13 mouse cellular contexts compared by ENCODE assay signal in genomic region chrX:99241684-99242118, GRCm38 (mm10).
A peak's percentile ranks its signal among the peaks of the same experiment; 100 is the strongest.
DNase-seq lines count a peak whose midpoint lies in the region; ATAC-seq and TF ChIP-seq lines count a peak whose summit lies in the region.
"Had no signal": no experiment of that assay in that cellular context is flagged by ENCODE, and none has a peak within 500 bp of the region (broad histone marks: within the 10 kb centered on the region; RNA-seq: fewer than 3 reads in every experiment).

No protein-coding gene starts in this region.

- peaks cover 2% of the 10 kb centered on the region; the same call in 1 of the 2 replicates for H3K27me3 ChIP-seq in kidney, embryonic 14.5 days (ENCODE audit: control insufficient read depth, insufficient read depth, low read length)
- H3K27me3 ChIP-seq in kidney, embryonic 16.5 days (ENCODE audit: insufficient read depth, low read length): peaks cover 25% of the 10 kb centered on the region
- H3K27me3 ChIP-seq in midbrain, postnatal 0 days (ENCODE audit: insufficient read depth, low read length): no peaks in the 10 kb centered on the region; the same call in 1 of the 2 replicates

- DNase-seq in adrenal gland, postnatal 36 days: peak; percentile 6 to 25
- no peak for DNase-seq in adrenal gland, adult 18-20 months (ENCODE audit: low spot score in 2 of 2)
- no peak for DNase-seq in kidney, adult 11 months
- DNase-seq in cerebellum, adult 18-20 months: no peak
- no peak for DNase-seq in midbrain, postnatal 0 days (ENCODE audit: low spot score)
- DNase-seq: adrenal gland, adult 8-10 months; cerebellum, adult 2 months; thymus, postnatal 25 days had no signal

- H3K9ac ChIP-seq in kidney, embryonic 14.5 days (ENCODE audit: low read depth, low read length): no peak overlapping the region
- H3K9ac ChIP-seq in kidney, embryonic 16.5 days (replicated peaks; ENCODE audit: low read length): no peak overlapping the region
- H3K9ac ChIP-seq in midbrain, postnatal 0 days (replicated peaks; ENCODE audit: low read length, poor library complexity, severe bottlenecking): no peak overlapping the region

- H3K4me2 ChIP-seq in kidney, embryonic 14.5 days (replicated peaks; ENCODE audit: low read depth, low read length): no peak overlapping the region
- no peak overlapping the region for H3K4me2 ChIP-seq in kidney, embryonic 16.5 days (replicated peaks; ENCODE audit: low read depth, low read length)
- no peak overlapping the region for H3K4me2 ChIP-seq in midbrain, postnatal 0 days (ENCODE audit: low read depth, low read length, poor library complexity, severe bottlenecking)

- peak; percentile 68 for ATAC-seq in kidney, embryonic 14.5 days (ENCODE audit: low FRiP score, low TSS enrichment)
- ATAC-seq in kidney, embryonic 16.5 days (ENCODE audit: low FRiP score, low TSS enrichment): peak; percentile 72
- ATAC-seq in megakaryocyte progenitor cell, adult 5-6 weeks (replicated peaks; ENCODE audit: poor library complexity): peak; percentile 34; the same call in 1 of the 2 replicates
- no peak for ATAC-seq in midbrain, postnatal 0 days (ENCODE audit: low FRiP score)
- ATAC-seq: midbrain, embryonic 16.5 days had no signal

- H3K4me3 ChIP-seq in kidney, embryonic 14.5 days (ENCODE audit: low read length): no peak overlapping the region
- no peak overlapping the region for H3K4me3 ChIP-seq in kidney, embryonic 16.5 days (ENCODE audit: low read length)
- H3K4me3 ChIP-seq in midbrain, postnatal 0 days (ENCODE audit: low read depth, low read length): no peak overlapping the region
- H3K4me3 ChIP-seq: hindbrain, embryonic 10.5 days had no signal

- TF ChIP-seq CTCF in midbrain, postnatal 0 days (IDR thresholded peaks at IDR 0.05): no peak

- 46% methylated on average over 5 of the region's 5 CpGs for WGBS in kidney, embryonic 14.5 days
- WGBS in kidney, embryonic 16.5 days: 47% methylated on average over 5 of the region's 5 CpGs
- 61% methylated on average over 5 of the region's 5 CpGs for WGBS in midbrain, postnatal 0 days

- no peaks in the 10 kb centered on the region for H3K36me3 ChIP-seq in kidney, embryonic 14.5 days (ENCODE audit: control insufficient read depth, insufficient read depth, low read length)
- no peaks in the 10 kb centered on the region for H3K36me3 ChIP-seq in kidney, embryonic 16.5 days (ENCODE audit: insufficient read depth, low read length)
- H3K36me3 ChIP-seq in midbrain, postnatal 0 days (ENCODE audit: insufficient read depth, low read length): no peaks in the 10 kb centered on the region
- H3K36me3 ChIP-seq: hindbrain, embryonic 10.5 days had no signal

- no peaks in the 10 kb centered on the region for H3K4me1 ChIP-seq in kidney, embryonic 14.5 days (ENCODE audit: control insufficient read depth, insufficient read depth, low read length)
- H3K4me1 ChIP-seq in kidney, embryonic 16.5 days (ENCODE audit: insufficient read depth, low read length): 0 out of 2 replicates have a peak, but pooled peaks cover 2% of the 10 kb centered on the region
- H3K4me1 ChIP-seq in midbrain, postnatal 0 days (ENCODE audit: insufficient read depth, low read length): no peaks in the 10 kb centered on the region

- H3K27ac ChIP-seq in kidney, embryonic 14.5 days (ENCODE audit: low read depth, low read length): no peak overlapping the region
- peak overlapping the region; percentile 70; the same call in 1 of the 2 replicates for H3K27ac ChIP-seq in kidney, embryonic 16.5 days (ENCODE audit: low read length)
- no peak overlapping the region for H3K27ac ChIP-seq in midbrain, postnatal 0 days (ENCODE audit: low read depth, low read length)
- H3K27ac ChIP-seq: hindbrain, embryonic 10.5 days had no signal

- H3K9me3 ChIP-seq in kidney, embryonic 14.5 days (ENCODE audit: control insufficient read depth, low read length): no peaks in the 10 kb centered on the region
- no peaks in the 10 kb centered on the region for H3K9me3 ChIP-seq in kidney, embryonic 16.5 days (ENCODE audit: low read length)
- H3K9me3 ChIP-seq in midbrain, postnatal 0 days (ENCODE audit: low read length): no peaks in the 10 kb centered on the region
- H3K9me3 ChIP-seq: hindbrain, embryonic 10.5 days had no signal

Comparison
In these comparisons a context has a peak if more than half of its experiments do, and no peak if none do; other contexts are left out.
1. DNase-seq: peak in adrenal gland, postnatal 36 days (2 of 2); none in adrenal gland, adult 18-20 months (0 of 2), kidney, adult 11 months (single experiment), cerebellum, adult 18-20 months (0 of 2) and midbrain, postnatal 0 days (single experiment).